Mouse (Mus musculus) common myeloid progenitor, adult 5-6 weeks (primary cell): ENCODE data around the gene Gm11213. TPM values are rescaled to one million over a fixed set of nuclear protein-coding genes. Genes with fewer than 3 reads are reported as not detected.

Experiments used
- ATAC-seq: replicated peaks from 2 replicates; pipeline ENCODE4 v1.8.0; 2016; ENCODE audit warnings: low read depth, mild to moderate bottlenecking, moderate TSS enrichment, inconsistent platforms; ENCODE audit not compliant: poor library complexity, severe bottlenecking
- total RNA-seq: library from RNA; stranded (forward); fragments of 200-1000, 187-1606 nt; gene quantifications from 2 replicates; pipeline ENCODE4 v1.2.3, GENCODE M21; 2017

The Gm11213 gene
- total RNA-seq, 1 experiment from 2014 or later, result not detected

- no peak for ATAC-seq
These were observed 19.8 kb downstream of the Gm11213 start for GRCm38 (mm10) chr4:63585216-63585615.

- no peak for ATAC-seq
These were observed 22.5 kb downstream of the Gm11213 start for GRCm38 (mm10) chr4:63582580-63582979.

GRCm38 (mm10) chr4:63580078-63580477 lies 25.0 kb downstream of the Gm11213 start:
- no peak for ATAC-seq

GRCm38 (mm10) chr4:63579649-63580048 lies 25.4 kb downstream of the Gm11213 start:
- no peak for ATAC-seq

- ATAC-seq, result peak; percentile 69
These were observed 32.4 kb downstream of the Gm11213 start for GRCm38 (mm10) chr4:63572621-63573020.

- ATAC-seq, result no peak
These were observed 34.8 kb downstream of the Gm11213 start for GRCm38 (mm10) chr4:63570208-63570781.

- no peak for ATAC-seq
These were observed 35.7 kb downstream of the Gm11213 start for GRCm38 (mm10) chr4:63569322-63569721.

GRCm38 (mm10) chr4:63567712-63568390 lies 37.2 kb downstream of the Gm11213 start:
- ATAC-seq, result no peak

- no peak for ATAC-seq
These were observed 42.3 kb downstream of the Gm11213 start for GRCm38 (mm10) chr4:63562742-63563141.

GRCm38 (mm10) chr4:63561861-63562675 lies 43.0 kb downstream of the Gm11213 start:
- peak; percentile 63 for ATAC-seq

- peak; percentile 16 for ATAC-seq
These were observed 45.0 kb downstream of the Gm11213 start for GRCm38 (mm10) chr4:63560079-63560478.

GRCm38 (mm10) chr4:63559127-63559697 lies 45.8 kb downstream of the Gm11213 start:
- ATAC-seq, result no peak

GRCm38 (mm10) chr4:63558407-63559081 lies 46.5 kb downstream of the Gm11213 start, which contains the start of gene Tmem268:
TSS of gene Tmem268 (plus strand) at chr4:63558781.
- ATAC-seq, result peak; percentile 33

GRCm38 (mm10) chr4:63557124-63558059 lies 47.7 kb downstream of the Gm11213 start:
- no peak; the same call in 1 of the 2 replicates for ATAC-seq

GRCm38 (mm10) chr4:63556665-63557064 lies 48.4 kb downstream of the Gm11213 start:
- ATAC-seq, result no peak

GRCm38 (mm10) chr4:63555111-63555510 lies 50.0 kb downstream of the Gm11213 start:
- no peak for ATAC-seq

- ATAC-seq, result no peak
These were observed 50.4 kb downstream of the Gm11213 start for GRCm38 (mm10) chr4:63554616-63555015.

GRCm38 (mm10) chr4:63553789-63554576 lies 51.1 kb downstream of the Gm11213 start:
- peak; percentile 34 for ATAC-seq
